Mouse (Mus musculus) kidney, postnatal 0 days (tissue): Measurements from ENCODE around the gene Nemp1. TPM values are rescaled to one million over a fixed set of nuclear protein-coding genes. Genes with fewer than 3 reads are reported as not detected.

Experiments
- ATAC-seq: fragments of 200-750 bp; cut with Nextera tagmentation; replicated peaks from 2 replicates; pipeline ENCODE4 v1.8.0; 2017; ENCODE audit warnings: low read depth, moderate number of reproducible peaks, moderate TSS enrichment, moderate library complexity; ENCODE audit not compliant: low FRiP score
- DNase-seq: peaks from one replicate; pipeline ENCODE4 v3.0.0-alpha.2; 2016; ENCODE audit warnings: low spot score
- H3K27ac ChIP-seq: fragments of 300-500 bp; sonication (generic); 2 replicates; pipeline ENCODE4 v1.5.1; 2014; ENCODE audit warnings: mild to moderate bottlenecking
- H3K27me3 ChIP-seq: fragments of 300-500 bp; sonication (generic); 2 replicates; pipeline ENCODE4 v1.6.1; 2014; ENCODE audit warnings: low read length, mixed read lengths; ENCODE audit not compliant: insufficient read depth
- H3K36me3 ChIP-seq: fragments of 300-500 bp; sonication (generic); 2 replicates; pipeline ENCODE4 v1.6.1; 2014; ENCODE audit warnings: low read length, mixed read lengths; ENCODE audit not compliant: insufficient read depth
- H3K4me1 ChIP-seq: fragments of 300-500 bp; sonication (generic); replicated peaks from 2 replicates; pipeline ENCODE4 v1.6.1; 2014; ENCODE audit warnings: antibody characterized with exemption, low read length, mixed read lengths; ENCODE audit not compliant: insufficient read depth
- H3K4me2 ChIP-seq: fragments of 300-500 bp; sonication (generic); 2 replicates; pipeline ENCODE4 v1.6.1; 2014; ENCODE audit warnings: mild to moderate bottlenecking, low read length, moderate library complexity, mixed read lengths
- H3K4me3 ChIP-seq: fragments of 300-500 bp; sonication (generic); replicated peaks from 2 replicates; pipeline ENCODE4 v1.5.1; 2014; ENCODE audit warnings: low read depth, low read length
- H3K9ac ChIP-seq: fragments of 300-500 bp; sonication (generic); 2 replicates; pipeline ENCODE4 v1.6.1; 2014; ENCODE audit warnings: low read depth, low read length
- H3K9me3 ChIP-seq: fragments of 300-500 bp; sonication (generic); replicated peaks from 2 replicates; pipeline ENCODE4 v1.6.1; 2016; ENCODE audit warnings: low read length, inconsistent platforms, mixed read lengths
- CTCF ChIP-seq: IDR thresholded peaks from 2 replicates; pipeline ENCODE4 v1.5.1; 2016; ENCODE audit warnings: antibody characterized with exemption, low read depth, mild to moderate bottlenecking, moderate library complexity
- WGBS: fragments of 180-500 bp; shearing (Covaris S2); extraction: QIAGEN DNeasy Blood & Tissue Kit; methylation state at CpG from one replicate; pipeline ENCODE4 v1.1.7; 2014; 5-methylcytosine and 5-hydroxymethylcytosine counted together
- polyA plus RNA-seq: library from polyadenylated mRNA; unstranded; fragments of >200 nt; fragmentation: Nextera tagmentation; extraction: Ambion mirVana; gene quantifications from 2 replicates; pipeline ENCODE4 v1.2.1, GENCODE M21; 2015

Nemp1 gene
- polyA plus RNA-seq, 1 experiment from 2014 or later: 6.6 TPM

DNA sequence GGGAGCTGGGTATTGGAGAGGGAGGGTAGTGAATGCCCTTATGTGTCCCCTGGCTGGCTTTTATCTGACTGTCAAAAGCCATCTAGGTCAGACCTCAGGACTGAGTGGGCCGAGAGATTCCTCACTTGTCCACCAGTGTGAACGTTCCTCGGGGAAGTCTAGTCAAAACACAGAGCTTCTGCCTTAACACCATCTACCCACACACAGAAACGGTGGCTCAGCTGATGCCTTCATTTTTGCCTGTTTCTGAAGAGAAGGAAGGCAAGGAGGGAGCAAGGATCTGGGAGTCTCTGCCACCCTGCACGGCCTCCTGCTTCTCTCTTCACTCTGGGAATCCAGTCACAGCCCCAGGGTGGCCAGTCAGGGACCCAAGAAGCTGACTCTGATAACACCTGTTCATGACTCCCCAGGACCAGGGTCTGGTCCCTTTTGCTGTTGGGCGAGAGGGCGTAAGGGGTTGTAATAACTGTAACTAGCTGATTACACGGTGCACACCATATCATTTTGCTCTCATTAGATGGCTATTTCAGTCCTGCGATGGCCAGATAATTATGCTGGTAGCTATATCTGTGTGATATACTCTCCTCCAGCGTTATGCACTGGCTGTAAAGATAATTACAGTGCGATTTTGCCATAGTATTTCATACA lies 63.7 kb downstream of the Nemp1 start:
- DNase-seq: no peak
- H3K4me1 ChIP-seq: peaks cover 3% of the 10 kb centered on the region; the same call in 1 of the 2 replicates
- H3K9ac ChIP-seq: no peak overlapping the region
- H3K4me2 ChIP-seq: no peak overlapping the region
- no peaks in the 10 kb centered on the region for H3K9me3 ChIP-seq
- no peak overlapping the region for H3K4me3 ChIP-seq
- H3K36me3 ChIP-seq: no peaks in the 10 kb centered on the region
- no peak overlapping the region for H3K27ac ChIP-seq
- H3K27me3 ChIP-seq: no peaks in the 10 kb centered on the region
- 70% methylated on average over 11 of the region's 11 CpGs for WGBS
- ATAC-seq: no peak
- TF ChIP-seq CTCF: no peak

DNA sequence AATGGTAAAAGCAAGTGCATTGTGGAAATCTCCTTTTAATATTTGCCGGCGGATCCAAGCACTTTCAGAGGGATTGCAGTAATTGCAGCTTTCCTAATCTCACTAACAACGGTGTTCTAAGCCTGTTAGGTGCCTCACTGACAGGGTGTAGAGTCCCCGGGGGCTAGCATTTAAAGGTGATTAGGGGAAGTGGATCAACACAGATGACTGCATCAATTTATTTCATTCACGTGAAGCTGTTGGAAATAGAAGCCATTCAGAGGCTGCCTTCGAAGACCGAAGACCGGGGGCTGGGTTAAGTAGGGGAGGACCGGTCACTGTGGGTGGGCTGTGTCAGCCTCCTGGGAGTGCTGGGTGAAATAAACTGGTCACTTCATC lies 64.2 kb downstream of the Nemp1 start:
- no peak overlapping the region for H3K4me3 ChIP-seq
- 30% methylated on average over 9 of the region's 9 CpGs for WGBS

DNA sequence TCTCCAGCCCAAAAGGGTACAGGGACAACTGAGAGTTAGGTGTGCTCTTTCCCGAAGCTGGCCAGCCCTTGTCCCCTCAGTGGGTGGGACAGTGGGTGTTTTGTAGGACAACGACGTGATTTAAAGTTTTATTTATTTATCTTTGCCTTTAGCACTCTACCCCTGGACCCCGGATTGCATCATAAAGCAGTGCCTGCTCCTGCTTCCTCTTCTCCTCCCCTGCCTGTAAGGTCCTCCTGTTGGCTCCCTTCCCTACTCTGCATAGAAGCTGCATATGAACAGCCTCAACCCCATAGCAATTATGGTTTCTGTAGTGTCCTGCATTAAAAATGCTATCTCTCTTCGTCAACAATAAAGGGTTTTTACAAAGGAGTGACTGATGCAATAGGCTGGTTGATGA lies 64.7 kb downstream of the Nemp1 start:
- Histone ChIP-seq H3K27ac (no peak overlapping the region), H3K9ac (0 out of 2 replicates have a peak overlapping the region, but pooled peaks have one; percentile 18), H3K4me1 (peaks cover 3% of the 10 kb centered on the region; the same call in 1 of the 2 replicates), H3K27me3 (no peaks in the 10 kb centered on the region), H3K9me3 (no peaks in the 10 kb centered on the region), H3K4me2 (no peak overlapping the region), H3K4me3 (no peak overlapping the region), H3K36me3 (no peaks in the 10 kb centered on the region)
- 12% methylated on average over 5 of the region's 5 CpGs for WGBS
- DNase-seq (peak; percentile 61), ATAC-seq (no peak)
- no peak for TF ChIP-seq CTCF

More for the DNA sequence above, 64.2 kb downstream of the Nemp1 start:
- Histone ChIP-seq H3K27ac (no peak overlapping the region), H3K4me2 (no peak overlapping the region), H3K9me3 (no peaks in the 10 kb centered on the region), H3K27me3 (no peaks in the 10 kb centered on the region), H3K9ac (no peak overlapping the region), H3K4me1 (peaks cover 3% of the 10 kb centered on the region; the same call in 1 of the 2 replicates), H3K36me3 (no peaks in the 10 kb centered on the region)
- ATAC-seq: no peak
- DNase-seq: no peak
- TF ChIP-seq CTCF: no peak

DNA sequence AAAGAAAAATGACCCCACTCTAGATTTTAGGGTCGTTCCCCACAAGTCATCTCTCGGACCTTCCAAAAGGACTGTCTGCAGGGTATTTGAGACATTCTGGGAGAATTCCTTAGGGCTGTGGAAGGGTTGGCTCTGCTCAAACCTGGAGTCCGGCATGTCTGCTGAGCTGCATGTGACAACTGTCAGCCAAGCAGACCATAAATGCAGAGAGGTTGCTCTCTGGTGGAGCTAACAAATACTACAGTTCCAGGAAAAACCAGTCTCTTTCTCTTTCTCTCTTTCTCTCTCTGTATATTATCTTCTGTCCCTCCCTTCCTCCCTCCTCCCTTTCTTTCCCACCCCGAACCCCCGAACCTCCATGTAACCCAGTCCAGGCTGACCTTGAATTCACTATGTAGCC lies 67.7 kb downstream of the Nemp1 start:
- Histone ChIP-seq H3K4me1 (peaks cover 3% of the 10 kb centered on the region; the same call in 1 of the 2 replicates), H3K27me3 (no peaks in the 10 kb centered on the region), H3K4me3 (no peak overlapping the region), H3K9me3 (no peaks in the 10 kb centered on the region), H3K4me2 (no peak overlapping the region), H3K9ac (no peak overlapping the region), H3K36me3 (no peaks in the 10 kb centered on the region), H3K27ac (no peak overlapping the region)
- ATAC-seq (no peak), DNase-seq (peak; percentile 81)
- TF ChIP-seq CTCF: peak; percentile 83
- WGBS: 34% methylated on average over 5 of the region's 5 CpGs

DNA sequence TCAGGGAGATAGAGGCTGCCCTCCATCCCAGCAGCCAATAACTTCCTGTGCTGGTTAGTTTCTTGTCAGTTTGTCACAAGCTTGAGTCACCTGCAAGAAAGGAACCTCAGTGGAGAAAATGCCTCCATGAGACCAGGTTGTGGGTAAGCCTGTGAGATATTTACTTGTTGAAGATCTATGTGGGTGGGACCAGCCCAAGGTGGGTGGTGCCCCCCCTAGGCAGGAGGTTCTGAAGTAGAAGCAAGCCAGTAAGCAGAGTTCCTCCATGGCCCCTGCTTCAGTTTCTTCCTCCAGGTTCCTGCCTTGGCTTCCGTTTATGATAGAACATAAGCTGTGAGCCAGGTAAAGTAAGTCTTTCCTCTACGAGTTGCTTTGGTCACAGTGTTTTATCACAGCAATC lies 69.6 kb downstream of the Nemp1 start:
- 66% methylated on average over 2 of the region's 2 CpGs for WGBS
- Histone ChIP-seq H3K36me3 (no peaks in the 10 kb centered on the region), H3K4me1 (peaks cover 2% of the 10 kb centered on the region; the same call in 1 of the 2 replicates), H3K9ac (no peak overlapping the region), H3K27me3 (no peaks in the 10 kb centered on the region), H3K9me3 (no peaks in the 10 kb centered on the region), H3K4me2 (no peak overlapping the region), H3K27ac (no peak overlapping the region), H3K4me3 (no peak overlapping the region)
- no peak for DNase-seq
- no peak for TF ChIP-seq CTCF
- no peak for ATAC-seq

DNA sequence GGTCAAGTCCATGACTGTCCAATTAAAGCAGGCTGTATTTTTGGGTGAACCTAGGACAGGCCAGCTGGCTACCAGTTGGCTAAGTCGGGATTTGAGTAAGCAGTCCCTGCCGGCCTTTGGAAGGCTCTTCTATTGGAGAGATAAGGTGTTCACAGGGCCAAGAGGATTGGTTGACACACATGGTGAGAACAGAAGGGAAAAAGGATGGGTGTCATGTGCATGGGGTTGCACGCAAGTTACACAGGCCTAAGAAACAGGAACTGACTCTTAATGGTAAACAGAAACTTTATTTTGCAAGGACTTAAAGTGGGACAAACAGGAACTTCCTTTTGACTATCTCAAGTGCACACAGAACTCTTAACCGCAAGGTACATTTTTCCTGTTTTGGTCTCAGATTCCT lies 70.2 kb downstream of the Nemp1 start:
- Histone ChIP-seq H3K4me3 (no peak overlapping the region), H3K9me3 (no peaks in the 10 kb centered on the region), H3K4me1 (no peaks in the 10 kb centered on the region), H3K9ac (no peak overlapping the region), H3K4me2 (no peak overlapping the region), H3K27me3 (no peaks in the 10 kb centered on the region), H3K36me3 (peaks cover 6% of the 10 kb centered on the region), H3K27ac (no peak overlapping the region)
- ATAC-seq (no peak), DNase-seq (no peak)
- 74% methylated on average over 4 of the region's 4 CpGs for WGBS
- TF ChIP-seq CTCF: no peak

DNA sequence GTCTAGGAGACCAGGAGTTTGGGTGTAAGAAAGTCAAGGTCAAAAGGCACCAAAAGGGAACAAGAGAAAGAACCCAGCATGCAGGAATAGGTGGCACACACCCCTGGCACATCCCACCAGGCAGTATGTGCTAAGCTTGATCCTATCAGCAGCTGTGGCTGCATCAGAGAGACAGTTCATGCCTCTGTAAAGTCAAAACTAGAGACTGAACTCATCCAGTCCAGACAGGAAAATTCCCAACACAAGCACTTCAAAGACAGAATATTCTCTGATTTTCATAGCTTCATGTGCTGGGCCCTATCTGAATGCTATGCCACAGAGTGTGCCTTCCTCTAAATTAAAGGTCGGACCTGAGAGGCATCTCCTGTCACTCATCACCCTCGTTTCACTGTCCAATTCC lies 70.9 kb downstream of the Nemp1 start:
- WGBS: 30% methylated on average over 2 of the region's 2 CpGs
- no peak for TF ChIP-seq CTCF
- Histone ChIP-seq H3K36me3 (peaks cover 13% of the 10 kb centered on the region), H3K4me1 (no peaks in the 10 kb centered on the region), H3K27ac (no peak overlapping the region), H3K4me2 (no peak overlapping the region), H3K27me3 (no peaks in the 10 kb centered on the region), H3K9me3 (no peaks in the 10 kb centered on the region), H3K9ac (no peak overlapping the region), H3K4me3 (no peak overlapping the region)
- DNase-seq (no peak), ATAC-seq (no peak)
